Mouse (Mus musculus) urinary bladder, postnatal 10 days (tissue): ENCODE data around the gene Slc43a2.
"Not testable (repeated sequence)": the region's sequence is repeated elsewhere in the genome, so short reads cannot be mapped to it uniquely, and the experiment has no call there.

Experiments used
- DNase-seq: peaks from one replicate; pipeline ENCODE4 v3.0.0; 2022; ENCODE audit warnings: low spot score

Slc43a2 gene

GRCm38 (mm10) chr11:75551961-75552441 lies 20.5 kb downstream of the Slc43a2 start:
- no peak for DNase-seq

GRCm38 (mm10) chr11:75552906-75553482 lies 21.5 kb downstream of the Slc43a2 start:
- DNase-seq: no peak

- not testable (repeated sequence) for DNase-seq
Measured at GRCm38 (mm10) chr11:75556006-75556405, 24.5 kb downstream of the Slc43a2 start.

- no peak for DNase-seq
Measured at GRCm38 (mm10) chr11:75557142-75557541, 25.6 kb downstream of the Slc43a2 start.

GRCm38 (mm10) chr11:75558101-75558500 lies 26.6 kb downstream of the Slc43a2 start:
- no peak for DNase-seq

GRCm38 (mm10) chr11:75559870-75560504 lies 28.5 kb downstream of the Slc43a2 start:
- no peak for DNase-seq

GRCm38 (mm10) chr11:75560530-75561409 lies 29.3 kb downstream of the Slc43a2 start:
- no peak for DNase-seq

GRCm38 (mm10) chr11:75561410-75561791 lies 29.9 kb downstream of the Slc43a2 start:
- DNase-seq: no peak

- DNase-seq: no peak
Measured at GRCm38 (mm10) chr11:75562840-75563239, 31.3 kb downstream of the Slc43a2 start.

GRCm38 (mm10) chr11:75563851-75564548 lies 32.5 kb downstream of the Slc43a2 start:
- DNase-seq: no peak

- DNase-seq: no peak
Measured at GRCm38 (mm10) chr11:75565849-75566248, 34.4 kb downstream of the Slc43a2 start.

- no peak for DNase-seq
Measured at GRCm38 (mm10) chr11:75566276-75567196, 35.0 kb downstream of the Slc43a2 start.

- no peak for DNase-seq
Measured at GRCm38 (mm10) chr11:75567346-75568114, 36.0 kb downstream of the Slc43a2 start.

GRCm38 (mm10) chr11:75568115-75568511 lies 36.6 kb downstream of the Slc43a2 start:
- DNase-seq: no peak

GRCm38 (mm10) chr11:75568962-75569361 lies 37.5 kb downstream of the Slc43a2 start:
- no peak for DNase-seq

GRCm38 (mm10) chr11:75570375-75571125 lies 39.1 kb downstream of the Slc43a2 start:
- no peak for DNase-seq

GRCm38 (mm10) chr11:75571126-75571990 lies 39.9 kb downstream of the Slc43a2 start:
- no peak for DNase-seq

- no peak for DNase-seq
Measured at GRCm38 (mm10) chr11:75572301-75572791, 40.9 kb downstream of the Slc43a2 start.
